Mouse (Mus musculus) testis, postnatal 14 days (tissue): ENCODE results near the gene Fmo2.
A peak's percentile ranks its signal among the peaks of the same experiment; 100 is the strongest.

Experiments
- DNase-seq: peaks from one replicate; pipeline ENCODE4 v3.0.0; 2021; ENCODE audit warnings: low spot score

The Fmo2 gene

GRCm38 (mm10) chr1:162891980-162892451, 6.5 kb downstream of the Fmo2 start:
- peak; percentile 19 for DNase-seq

- no peak for DNase-seq
Measured at GRCm38 (mm10) chr1:162888646-162889045, 9.9 kb downstream of the Fmo2 start.

- DNase-seq: no peak
Measured at GRCm38 (mm10) chr1:162887644-162888043, 10.9 kb downstream of the Fmo2 start.

- DNase-seq: no peak
Measured at GRCm38 (mm10) chr1:162886138-162886816, 12.2 kb downstream of the Fmo2 start.

GRCm38 (mm10) chr1:162882681-162883080, 15.8 kb downstream of the Fmo2 start:
- no peak for DNase-seq

GRCm38 (mm10) chr1:162879595-162880369, 18.7 kb downstream of the Fmo2 start:
- peak; percentile 66 for DNase-seq

- DNase-seq: no peak
Measured at GRCm38 (mm10) chr1:162875091-162875490, 23.4 kb downstream of the Fmo2 start.

GRCm38 (mm10) chr1:162871701-162872311, 26.7 kb downstream of the Fmo2 start:
- DNase-seq: peak; percentile 27

GRCm38 (mm10) chr1:162870978-162871377, 27.5 kb downstream of the Fmo2 start:
- no peak for DNase-seq

- DNase-seq: no peak
Measured at GRCm38 (mm10) chr1:162867396-162867795, 31.1 kb downstream of the Fmo2 start.

GRCm38 (mm10) chr1:162866280-162866681, 32.2 kb downstream of the Fmo2 start, which contains the start of gene Fmo1:
Gene Fmo1 (minus strand): TSS chr1:162866610.
- no peak for DNase-seq

- DNase-seq: no peak
Measured at GRCm38 (mm10) chr1:162865493-162865830, 33.1 kb downstream of the Fmo2 start.

GRCm38 (mm10) chr1:162864816-162865492, 33.6 kb downstream of the Fmo2 start:
- DNase-seq: no peak

- DNase-seq: no peak
Measured at GRCm38 (mm10) chr1:162864279-162864678, 34.2 kb downstream of the Fmo2 start.

- DNase-seq: no peak
Measured at GRCm38 (mm10) chr1:162863579-162863978, 34.9 kb downstream of the Fmo2 start.

GRCm38 (mm10) chr1:162862328-162862727, 36.2 kb downstream of the Fmo2 start:
- DNase-seq: no peak

GRCm38 (mm10) chr1:162859996-162860605, 38.4 kb downstream of the Fmo2 start:
- no peak for DNase-seq

- DNase-seq: peak; percentile 10
Measured at GRCm38 (mm10) chr1:162859545-162859976, 39.0 kb downstream of the Fmo2 start.

- no peak for DNase-seq
Measured at GRCm38 (mm10) chr1:162858748-162859130, 39.8 kb downstream of the Fmo2 start.

GRCm38 (mm10) chr1:162857766-162858747, 40.5 kb downstream of the Fmo2 start:
- no peak for DNase-seq
